Mouse (Mus musculus) CH12.LX (cell line): ENCODE measurements around the gene Mef2d. TPM values are rescaled to one million over a fixed set of nuclear protein-coding genes. Genes with fewer than 3 reads are reported as not detected.

Experiments
- DNase-seq: peaks from one replicate; pipeline ENCODE4 v3.0.0-alpha.2; 2013; ENCODE audit errors: extremely low read depth
- H3K27ac ChIP-seq: 2 replicates; pipeline ENCODE4 v1.5.1; 2012; ENCODE audit warnings: low read depth, mild to moderate bottlenecking, control low read depth, moderate library complexity; ENCODE audit not compliant: insufficient read depth
- H3K27me3 ChIP-seq: replicated peaks from 2 replicates; pipeline ENCODE3; 2012; ENCODE audit warnings: inconsistent platforms
- H3K36me3 ChIP-seq, 2 experiments: replicated peaks in 1 of 2; 2 replicates each; pipeline versions ENCODE3 to v1.6.1; 2012; ENCODE audit warnings: inconsistent platforms in 1 of 2, low read length in 1 of 2, mild to moderate bottlenecking in 1 of 2, mixed read lengths in 1 of 2, moderate library complexity in 1 of 2; ENCODE audit not compliant: control insufficient read depth in 1 of 2, insufficient read depth in 1 of 2
- H3K4me1 ChIP-seq, 2 experiments: 2 replicates each; pipeline ENCODE4 v1.6.1; 2012; ENCODE audit warnings: inconsistent platforms in 1 of 2, moderate library complexity in 1 of 2; ENCODE audit not compliant: insufficient read depth in 2 of 2, control insufficient read depth in 1 of 2
- H3K4me2 ChIP-seq: 2 replicates; pipeline ENCODE4 v1.6.1; 2012; ENCODE audit warnings: low read depth, mild to moderate bottlenecking, control low read depth; ENCODE audit not compliant: poor library complexity, insufficient read depth, severe bottlenecking
- H3K4me3 ChIP-seq, 3 experiments: fragments of 150-350 bp in 1 of 3; sonication (generic) in 1 of 3; replicated peaks in 1 of 3; 2 replicates each; pipeline versions ENCODE3 to v1.5.1; 2011 to 2012; ENCODE audit warnings: low read depth in 2 of 3, low read length in 2 of 3, mild to moderate bottlenecking in 2 of 3, moderate library complexity in 2 of 3, control low read depth in 1 of 3, improper control_type of control experiment in 1 of 3, inconsistent platforms in 1 of 3, mixed read lengths in 1 of 3; ENCODE audit not compliant: poor library complexity in 1 of 3
- H3K79me2 ChIP-seq: replicated peaks from 2 replicates; pipeline ENCODE4 v1.6.1; 2012; ENCODE audit warnings: mild to moderate bottlenecking, moderate library complexity; ENCODE audit not compliant: control insufficient read depth, poor library complexity, insufficient read depth, severe bottlenecking; ENCODE audit errors: extremely low read depth
- H3K9ac ChIP-seq: 2 replicates; pipeline ENCODE4 v1.6.1; 2012; ENCODE audit warnings: low read depth, mild to moderate bottlenecking, control low read depth, moderate library complexity; ENCODE audit not compliant: insufficient read depth
- H3K9me3 ChIP-seq: replicated peaks from 2 replicates; pipeline ENCODE3; 2012; ENCODE audit warnings: low read length, inconsistent platforms, mixed read lengths
- CHD1 ChIP-seq: IDR thresholded peaks from 2 replicates; pipeline ENCODE4 v1.6.1; 2012; ENCODE audit warnings: low read depth, low read length, improper control_type of control experiment, inconsistent platforms
- CTCF ChIP-seq, 2 experiments: IDR thresholded peaks in 1 of 2; conservative IDR thresholded peaks in 1 of 2; 2 replicates each; pipeline ENCODE4 v1.5.1; 2011 to 2012; ENCODE audit warnings: low read depth in 2 of 2, low read length in 2 of 2, improper control_type of control experiment in 1 of 2, inconsistent platforms in 1 of 2, mild to moderate bottlenecking in 1 of 2, moderate library complexity in 1 of 2
- E2F4 ChIP-seq: IDR thresholded peaks from 2 replicates; pipeline ENCODE4 v1.6.1; 2011; ENCODE audit warnings: low read depth, low read length, improper control_type of control experiment; ENCODE audit not compliant: insufficient replicate concordance
- GABPA ChIP-seq: IDR thresholded peaks from 2 replicates; pipeline ENCODE4 v1.6.1; 2012; ENCODE audit warnings: low read depth, low read length, improper control_type of control experiment, inconsistent platforms; ENCODE audit not compliant: insufficient replicate concordance
- HCFC1 ChIP-seq: IDR thresholded peaks from 2 replicates; pipeline ENCODE4 v1.6.1; 2012; ENCODE audit warnings: low read depth, mild to moderate bottlenecking, inconsistent platforms, low read length, improper control_type of control experiment
- IRF4 ChIP-seq: IDR thresholded peaks from 2 replicates; pipeline ENCODE4 v1.6.1; 2014; ENCODE audit warnings: low read depth, mild to moderate bottlenecking, inconsistent platforms, low read length, improper control_type of control experiment
- JUN ChIP-seq: IDR thresholded peaks from 2 replicates; pipeline ENCODE4 v1.6.1; 2011; ENCODE audit warnings: low read depth, mild to moderate bottlenecking, low read length, improper control_type of control experiment, moderate library complexity; ENCODE audit not compliant: insufficient read depth
- KAT2A ChIP-seq: IDR thresholded peaks from 2 replicates; pipeline ENCODE4 v1.6.1; 2012; ENCODE audit warnings: low read length, improper control_type of control experiment, inconsistent platforms; ENCODE audit not compliant: insufficient replicate concordance
- MAFK ChIP-seq: IDR thresholded peaks from 2 replicates; pipeline ENCODE4 v1.6.1; 2011; ENCODE audit warnings: low read length, improper control_type of control experiment; ENCODE audit not compliant: insufficient replicate concordance
- MEF2A ChIP-seq: IDR thresholded peaks from 2 replicates; pipeline ENCODE4 v1.6.1; 2014; ENCODE audit warnings: low read depth, mild to moderate bottlenecking, inconsistent platforms, low read length, improper control_type of control experiment, borderline replicate concordance
- MXI1 ChIP-seq: IDR thresholded peaks from 2 replicates; pipeline ENCODE4 v1.6.1; 2011; ENCODE audit warnings: mild to moderate bottlenecking, low read depth, low read length, improper control_type of control experiment
- NRF1 ChIP-seq: IDR thresholded peaks from 2 replicates; pipeline ENCODE4 v1.6.1; 2014; ENCODE audit warnings: low read depth, mild to moderate bottlenecking, inconsistent platforms, low read length, improper control_type of control experiment, moderate library complexity
- POLR2A ChIP-seq: IDR thresholded peaks from 2 replicates; pipeline ENCODE4 v1.6.1; 2011; ENCODE audit warnings: low read depth, mild to moderate bottlenecking, improper control_type of control experiment, low read length
- POLR2AphosphoS2 ChIP-seq: IDR thresholded peaks from 2 replicates; pipeline ENCODE4 v1.6.1; 2011; ENCODE audit warnings: low read depth, low read length, improper control_type of control experiment
- RAD21 ChIP-seq: IDR thresholded peaks from 2 replicates; pipeline ENCODE4 v1.6.1; 2011; ENCODE audit warnings: low read depth, mild to moderate bottlenecking, low read length, improper control_type of control experiment, moderate library complexity
- SMC3 ChIP-seq: IDR thresholded peaks from 2 replicates; pipeline ENCODE4 v1.6.1; 2011; ENCODE audit warnings: low read depth, low read length, improper control_type of control experiment
- TBP ChIP-seq: conservative IDR thresholded peaks from 2 replicates; pipeline ENCODE4 v1.6.1; 2011; ENCODE audit warnings: low read depth, low read length, improper control_type of control experiment
- USF2 ChIP-seq: conservative IDR thresholded peaks from 2 replicates; pipeline ENCODE4 v1.6.1; 2011; ENCODE audit warnings: low read depth, low read length, improper control_type of control experiment
- ZC3H11A ChIP-seq: IDR thresholded peaks from 2 replicates; pipeline ENCODE4 v1.6.1; 2012; ENCODE audit warnings: low read depth, mild to moderate bottlenecking, inconsistent platforms, low read length, improper control_type of control experiment
- ZMIZ1 ChIP-seq: IDR thresholded peaks from 2 replicates; pipeline ENCODE4 v1.6.1; 2012; ENCODE audit warnings: low read depth, mild to moderate bottlenecking, inconsistent platforms, low read length, improper control_type of control experiment
- ZNF384 ChIP-seq: IDR thresholded peaks from 2 replicates; pipeline ENCODE4 v1.6.1; 2012; ENCODE audit warnings: low read depth, low read length, improper control_type of control experiment, inconsistent platforms
- dilution Hi-C: fragments of 300-500 bp; cut with MboI; formaldehyde crosslinking; loops from 2 replicates; pipeline ENCODE4 v1.14.3; 2020; ENCODE audit warnings: low sequenced_read_pairs; ENCODE audit not compliant: extremely low pct_unique_long_range_greater_than_20kb, extremely low pct_ligation_motif_present
- in situ Hi-C: fragments of 300-500 bp; cut with MboI; formaldehyde crosslinking; loops from 3 replicates; pipeline ENCODE4 v1.14.3; 2019; ENCODE audit warnings: low sequenced_read_pairs, low pct_ligation_motif_present, low pct_unique_long_range_greater_than_20kb, mixed read lengths
- polyA plus RNA-seq: library from polyadenylated mRNA; unstranded; fragments of >175 nt; gene quantifications from 2 replicates; pipeline ENCODE4 v1.2.1, GENCODE M21; 2012; ENCODE audit warnings: low read depth; ENCODE audit not compliant: insufficient read length
- total RNA-seq, 2 experiments: library from RNA; depleted of rRNA; stranded (reverse); fragments of 300-350 nt in 1 of 2; fragments of >200 nt in 1 of 2; gene quantifications; 2 replicates each; pipeline ENCODE4 v1.2.3; 2012 to 2014

The Mef2d gene
- total and polyA plus RNA-seq, 3 experiments = 4.8 to 75.8 (median 10.9) TPM

DNA sequence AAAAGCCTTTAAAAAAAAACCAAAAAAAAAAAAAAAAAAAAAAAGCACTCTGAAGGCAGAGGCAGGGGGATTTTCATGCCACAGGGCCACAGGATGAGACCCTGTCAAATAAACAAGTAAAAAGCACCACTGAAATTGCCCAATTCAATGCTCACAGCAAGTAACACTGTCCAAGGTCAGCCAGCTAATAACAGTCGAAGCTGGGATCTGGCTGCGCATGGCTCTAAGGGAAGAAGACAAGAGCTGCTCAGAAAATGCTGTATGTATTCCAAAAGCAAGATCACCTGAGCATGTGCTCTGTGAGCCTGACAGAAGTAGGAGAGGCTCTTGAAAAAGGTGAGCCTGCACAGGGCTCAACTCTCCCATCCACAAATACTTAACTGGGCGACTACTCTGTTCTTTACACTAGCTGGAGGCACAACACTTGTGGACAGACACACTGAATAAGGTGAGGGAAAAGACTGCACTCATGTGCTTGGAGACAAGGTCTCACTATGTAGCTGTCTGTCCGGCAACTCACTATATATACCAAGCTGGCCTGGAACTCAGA lies 5.2 kb upstream of the Mef2d start:
- dilution Hi-C loops (no loop called here), in situ Hi-C loops (no loop called here)
- Histone ChIP-seq H3K27ac (no peak overlapping the region), H3K9ac (no peak overlapping the region), H3K36me3 (peaks cover 0 to 2% of the 10 kb centered on the region in 2 experiments), H3K9me3 (no peaks in the 10 kb centered on the region), H3K4me3 (no peak overlapping the region), H3K4me1 (peaks cover 19 to 70% of the 10 kb centered on the region in 2 experiments), H3K4me2 (peak overlapping the region; percentile 59; the same call in 1 of the 2 replicates), H3K79me2 (no peaks in the 10 kb centered on the region), H3K27me3 (no peaks in the 10 kb centered on the region)
- DNase-seq = no peak
- peak; percentile 24; the same call in 1 of the 2 replicates for TF ChIP-seq ZNF384
- no peak for TF ChIP-seq MAFK
- TF ChIP-seq, all 38 proteins: peak for 1

DNA sequence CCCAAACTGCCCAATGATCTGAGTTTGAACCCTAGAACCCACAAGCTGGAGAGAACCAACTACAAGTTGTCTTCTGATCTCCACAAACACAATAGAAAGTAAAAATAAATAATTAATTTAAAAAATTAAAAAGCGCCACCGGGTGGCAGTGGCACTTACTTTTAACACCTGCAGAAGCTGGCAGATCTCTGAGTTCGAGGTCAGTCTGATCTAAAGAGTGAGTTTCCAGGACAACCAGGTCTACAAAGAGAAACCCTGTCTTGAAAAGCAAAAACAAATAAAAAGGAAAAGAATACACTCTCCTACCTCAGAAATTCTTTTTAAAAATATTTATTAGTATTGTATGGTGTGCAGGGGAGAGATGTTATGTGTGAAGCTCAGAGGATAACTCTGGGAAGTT lies 4.4 kb upstream of the Mef2d start:
- Histone ChIP-seq H3K27me3 (no peaks in the 10 kb centered on the region), H3K9ac (peak overlapping the region; percentile 80; the same call in 1 of the 2 replicates), H3K9me3 (no peaks in the 10 kb centered on the region), H3K4me2 (peak overlapping the region; percentile 59; the same call in 1 of the 2 replicates), H3K36me3 (peaks cover 0 to 2% of the 10 kb centered on the region in 2 experiments), H3K27ac (peak overlapping the region; percentile 88; the same call in 1 of the 2 replicates), H3K79me2 (peaks cover 3% of the 10 kb centered on the region; the same call in 1 of the 2 replicates), H3K4me3 (peak overlapping the region; percentile 38 to 56 (median 53)), H3K4me1 (peaks cover 19 to 62% of the 10 kb centered on the region in 2 experiments)
- in situ Hi-C loops = no loop called here
- dilution Hi-C loops = no loop called here
- DNase-seq = peak; percentile 65
- TF ChIP-seq MXI1 (no peak), GABPA (no peak), RAD21 (peak; percentile 47), HCFC1 (no peak), TBP (no peak), SMC3 (peak; percentile 59), POLR2AphosphoS2 (no peak), CTCF (conservative IDR thresholded peaks at IDR 0.05 in 1 of 2, IDR thresholded peaks at IDR 0.05 in 1 of 2; ENCODE audit: low read depth in 2 of 2, low read length in 2 of 2) (peak in 1 of 2 experiments; percentile 64; a peak in 2 of 4 replicates)

DNA sequence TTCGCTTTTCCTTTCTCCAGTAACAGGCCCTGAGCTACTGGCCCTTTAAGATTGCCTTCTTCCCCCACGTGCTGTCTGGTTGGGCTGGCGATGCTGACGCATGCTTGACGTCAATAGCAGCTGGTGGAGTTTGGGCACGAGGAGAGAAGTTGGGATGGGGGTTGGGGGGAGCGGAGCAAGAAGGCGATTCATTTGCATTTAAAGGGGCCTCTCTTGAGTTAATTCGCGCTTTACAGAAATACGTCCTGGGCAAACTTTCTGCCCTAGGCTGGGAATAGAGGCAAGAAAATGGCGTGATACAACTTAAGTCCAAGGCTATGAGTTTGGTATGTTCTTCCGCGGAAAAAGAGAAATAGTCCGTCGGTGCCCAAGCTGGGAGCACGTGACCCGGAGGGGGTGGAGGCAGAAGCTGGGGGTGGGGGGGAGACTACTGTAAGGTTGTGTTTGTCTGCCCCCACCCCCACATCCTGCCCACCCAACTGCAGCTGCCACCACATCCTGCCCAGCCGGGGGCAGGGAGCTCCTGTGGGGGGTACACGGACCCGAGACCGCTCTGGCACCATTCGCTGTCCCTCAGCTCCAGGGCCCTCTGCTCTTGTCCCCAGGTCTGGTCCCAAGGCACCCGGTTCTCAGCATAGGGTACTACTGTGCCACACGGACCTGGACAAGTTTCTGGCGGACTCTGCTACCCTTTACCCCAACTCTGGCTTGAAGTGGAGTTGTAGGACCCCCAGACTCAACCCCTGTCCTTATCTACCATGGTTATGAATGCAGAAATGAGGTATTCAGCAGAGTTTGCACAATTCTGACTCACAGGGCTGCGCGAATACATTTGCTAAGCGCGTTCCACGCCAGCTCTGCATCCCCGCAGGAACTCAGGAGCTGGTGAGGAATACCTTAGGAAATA lies 3.6 kb upstream of the Mef2d start:
- Histone ChIP-seq H3K9ac (peak overlapping the region; percentile 80), H3K27ac (peak overlapping the region; percentile 88), H3K79me2 (peaks cover 11% of the 10 kb centered on the region), H3K4me3 (peak overlapping the region; percentile 56 to 72 (median 69)), H3K36me3 (peaks cover 0 to 2% of the 10 kb centered on the region in 2 experiments), H3K4me2 (peak overlapping the region; percentile 84), H3K4me1 (peaks cover 14 to 54% of the 10 kb centered on the region in 2 experiments), H3K27me3 (no peaks in the 10 kb centered on the region), H3K9me3 (no peaks in the 10 kb centered on the region)
- in situ Hi-C loops (no loop called here), dilution Hi-C loops (no loop called here)
- DNase-seq = peak; percentile 98
- TF ChIP-seq GABPA (peak; percentile 14; the same call in 1 of the 2 replicates), JUN (no peak; the same call in 1 of the 2 replicates), ZMIZ1 (no peak), E2F4 (no peak), TBP (no peak; the same call in 1 of the 2 replicates), POLR2A (peak; percentile 43; the same call in 1 of the 2 replicates), MEF2A (peak; percentile 81), KAT2A (no peak; the same call in 1 of the 2 replicates), CTCF (conservative IDR thresholded peaks at IDR 0.05 in 1 of 2, IDR thresholded peaks at IDR 0.05 in 1 of 2; ENCODE audit: low read depth in 2 of 2, low read length in 2 of 2) (no peak), ZC3H11A (no peak), CHD1 (no peak), USF2 (peak; percentile 83), NRF1 (peak; percentile 63), IRF4 (peak; percentile 72), HCFC1 (peak; percentile 70)
